Mouse (Mus musculus) limb, embryonic 10.5 days (tissue): ENCODE results near the gene Prkg1. TPM values are rescaled to one million over a fixed set of nuclear protein-coding genes. Genes with fewer than 3 reads are reported as not detected.

Experiments
- DNase-seq: peaks from one replicate; pipeline ENCODE4 v3.0.0-alpha.2; 2017; ENCODE audit warnings: low spot score
- H3K27ac ChIP-seq: fragments of 300-500 bp; sonication (generic); 2 replicates; pipeline ENCODE4 v1.5.1; 2016; ENCODE audit warnings: mild to moderate bottlenecking
- H3K27me3 ChIP-seq: fragments of 300-500 bp; sonication (generic); 2 replicates; pipeline ENCODE4 v1.6.1; 2016; ENCODE audit warnings: low read depth, mild to moderate bottlenecking; ENCODE audit not compliant: poor library complexity, severe bottlenecking
- H3K36me3 ChIP-seq: fragments of 300-500 bp; sonication (generic); 2 replicates; pipeline ENCODE4 v1.6.1; 2016; ENCODE audit warnings: mild to moderate bottlenecking, moderate library complexity
- H3K4me1 ChIP-seq: fragments of 300-500 bp; sonication (generic); 2 replicates; pipeline ENCODE4 v1.6.1; 2016
- H3K4me3 ChIP-seq: fragments of 300-500 bp; sonication (generic); 2 replicates; pipeline ENCODE4 v1.5.1; 2016; ENCODE audit warnings: mild to moderate bottlenecking, moderate library complexity
- H3K9me3 ChIP-seq: fragments of 300-500 bp; sonication (generic); replicated peaks from 2 replicates; pipeline ENCODE4 v1.6.1; 2016; ENCODE audit warnings: mild to moderate bottlenecking
- WGBS: fragments of 180-500 bp; shearing (Covaris S2); methylation state at CpG from one replicate; pipeline ENCODE4 v1.1.7; 2016; 5-methylcytosine and 5-hydroxymethylcytosine counted together
- polyA plus RNA-seq: library from polyadenylated mRNA; unstranded; fragments of >200 nt; fragmentation: Nextera tagmentation; extraction: Ambion mirVana; gene quantifications from 2 replicates; pipeline ENCODE4 v1.2.1, GENCODE M21; 2016

Gene Prkg1
- polyA plus RNA-seq, 1 experiment from 2014 or later = 3.4 TPM

GRCm38 (mm10) chr19:31763246-31763821 lies 1.5 kb downstream of the Prkg1 start:
- Histone ChIP-seq H3K4me3 (peak overlapping the region; percentile 70), H3K36me3 (no peaks in the 10 kb centered on the region), H3K27ac (peak overlapping the region; percentile 83), H3K9me3 (no peaks in the 10 kb centered on the region), H3K4me1 (peaks cover 36% of the 10 kb centered on the region), H3K27me3 (peaks cover 8% of the 10 kb centered on the region; the same call in 1 of the 2 replicates)
- peak; percentile 54 for DNase-seq
- 4% methylated on average over 20 of the region's 20 CpGs for WGBS

- WGBS = under 1% methylated on average over 24 of the region's 24 CpGs
- Histone ChIP-seq H3K9me3 (no peaks in the 10 kb centered on the region), H3K4me1 (peaks cover 36% of the 10 kb centered on the region), H3K27me3 (peaks cover 8% of the 10 kb centered on the region; the same call in 1 of the 2 replicates), H3K4me3 (peak overlapping the region; percentile 70), H3K27ac (peak overlapping the region; percentile 83), H3K36me3 (no peaks in the 10 kb centered on the region)
- DNase-seq = peak; percentile 88
Observed at GRCm38 (mm10) chr19:31762411-31763245, 2.2 kb downstream of the Prkg1 start.

GRCm38 (mm10) chr19:31759855-31760254 lies 5.0 kb downstream of the Prkg1 start:
- DNase-seq = no peak
- Histone ChIP-seq H3K36me3 (no peaks in the 10 kb centered on the region), H3K4me3 (no peak overlapping the region), H3K27ac (no peak overlapping the region), H3K4me1 (peaks cover 38% of the 10 kb centered on the region), H3K9me3 (no peaks in the 10 kb centered on the region), H3K27me3 (peaks cover 8% of the 10 kb centered on the region; the same call in 1 of the 2 replicates)
- WGBS = 61% methylated on average over 3 of the region's 3 CpGs

GRCm38 (mm10) chr19:31755929-31756792 lies 8.7 kb downstream of the Prkg1 start:
- Histone ChIP-seq H3K27ac (0 out of 2 replicates have a peak overlapping the region, but pooled peaks have one; percentile 50), H3K9me3 (no peaks in the 10 kb centered on the region), H3K4me1 (peaks cover 12% of the 10 kb centered on the region), H3K27me3 (no peaks in the 10 kb centered on the region), H3K36me3 (no peaks in the 10 kb centered on the region), H3K4me3 (no peak overlapping the region)
- 43% methylated on average over 11 of the region's 11 CpGs for WGBS
- peak; percentile 60 for DNase-seq

GRCm38 (mm10) chr19:31754642-31755287 lies 10.1 kb downstream of the Prkg1 start:
- Histone ChIP-seq H3K27me3 (no peaks in the 10 kb centered on the region), H3K36me3 (no peaks in the 10 kb centered on the region), H3K4me1 (peaks cover 12% of the 10 kb centered on the region), H3K27ac (no peak overlapping the region), H3K9me3 (no peaks in the 10 kb centered on the region), H3K4me3 (no peak overlapping the region)
- DNase-seq = no peak
- 62% methylated on average over 9 of the region's 9 CpGs for WGBS

GRCm38 (mm10) chr19:31750976-31751676 lies 13.7 kb downstream of the Prkg1 start:
- DNase-seq = no peak
- no peaks in the 10 kb centered on the region for H3K9me3 ChIP-seq
- H3K27ac ChIP-seq = no peak overlapping the region
- H3K36me3 ChIP-seq = no peaks in the 10 kb centered on the region
- 79% methylated on average over 11 of the region's 11 CpGs for WGBS
- no peak overlapping the region for H3K4me3 ChIP-seq
- H3K4me1 ChIP-seq = peaks cover 9% of the 10 kb centered on the region
- no peaks in the 10 kb centered on the region for H3K27me3 ChIP-seq

GRCm38 (mm10) chr19:31746635-31747034 lies 18.2 kb downstream of the Prkg1 start:
- peaks cover 4% of the 10 kb centered on the region; the same call in 1 of the 2 replicates for H3K4me1 ChIP-seq

GRCm38 (mm10) chr19:31743241-31744045 lies 21.4 kb downstream of the Prkg1 start:
- DNase-seq = no peak
- H3K36me3 ChIP-seq = no peaks in the 10 kb centered on the region
- no peak overlapping the region for H3K4me3 ChIP-seq
- H3K27me3 ChIP-seq = no peaks in the 10 kb centered on the region
- H3K27ac ChIP-seq = no peak overlapping the region
- WGBS = 71% methylated on average over 8 of the region's 8 CpGs
- peaks cover 4% of the 10 kb centered on the region; the same call in 1 of the 2 replicates for H3K4me1 ChIP-seq
- H3K9me3 ChIP-seq = no peaks in the 10 kb centered on the region

More at GRCm38 (mm10) chr19:31746635-31747034, 18.2 kb downstream of the Prkg1 start:
- Histone ChIP-seq H3K4me3 (no peak overlapping the region), H3K36me3 (no peaks in the 10 kb centered on the region), H3K27me3 (no peaks in the 10 kb centered on the region), H3K9me3 (no peaks in the 10 kb centered on the region), H3K27ac (no peak overlapping the region)
- peak; percentile 65 for DNase-seq
- 18% methylated on average over 2 of the region's 2 CpGs for WGBS

- Histone ChIP-seq H3K27me3 (no peaks in the 10 kb centered on the region), H3K4me3 (no peak overlapping the region), H3K4me1 (no peaks in the 10 kb centered on the region), H3K36me3 (no peaks in the 10 kb centered on the region), H3K9me3 (no peaks in the 10 kb centered on the region), H3K27ac (no peak overlapping the region)
- 92% methylated on average over 6 of the region's 6 CpGs for WGBS
- no peak for DNase-seq
Observed at GRCm38 (mm10) chr19:31714900-31715299, 49.9 kb downstream of the Prkg1 start.

- H3K9me3 ChIP-seq = no peaks in the 10 kb centered on the region
- no peaks in the 10 kb centered on the region for H3K27me3 ChIP-seq
- 94% methylated on average over 4 of the region's 4 CpGs for WGBS
- no peaks in the 10 kb centered on the region for H3K4me1 ChIP-seq
- DNase-seq = no peak
- no peaks in the 10 kb centered on the region for H3K36me3 ChIP-seq
- no peak overlapping the region for H3K27ac ChIP-seq
- H3K4me3 ChIP-seq = no peak overlapping the region
Observed at GRCm38 (mm10) chr19:31714418-31714817, 50.4 kb downstream of the Prkg1 start.

- Histone ChIP-seq H3K4me1 (no peaks in the 10 kb centered on the region), H3K27me3 (no peaks in the 10 kb centered on the region), H3K9me3 (no peaks in the 10 kb centered on the region), H3K27ac (no peak overlapping the region), H3K36me3 (no peaks in the 10 kb centered on the region), H3K4me3 (no peak overlapping the region)
- no peak for DNase-seq
- 75% methylated on average over 4 of the region's 4 CpGs for WGBS
Observed at GRCm38 (mm10) chr19:31713321-31713720, 51.5 kb downstream of the Prkg1 start.
